8 mouse cellular contexts compared by ENCODE assay signal in genomic region chr16:39052971-39053370, GRCm38 (mm10).
DNase-seq lines count a peak whose midpoint lies in the region; ATAC-seq and TF ChIP-seq lines count a peak whose summit lies in the region.

No protein-coding gene starts in this region.

- intact Hi-C loops in heart, postnatal 10 days (cut with DNase I), result loop anchor here (1.0 kb wide), 1 partner anchor 194 kb away; no protein-coding TSS in a partner anchor

- no peak for ATAC-seq in hindbrain, embryonic 11.5 days (ENCODE audit: low FRiP score)
- ATAC-seq in hindbrain, embryonic 12.5 days (ENCODE audit: low FRiP score), result no peak
- ATAC-seq in midbrain, postnatal 0 days (ENCODE audit: low FRiP score), result no peak

- peak; percentile 88 for DNase-seq in hindbrain, embryonic 11.5 days (ENCODE audit: low spot score)
- DNase-seq in adrenal gland, adult 18-20 months (ENCODE audit: low spot score in 2 of 2), result peak; percentile 64 to 65
- peak; percentile 86 for DNase-seq in embryo, embryonic 10 days (ENCODE audit: low spot score)
- DNase-seq in heart, postnatal 10 days, result peak; percentile 69 to 82
- DNase-seq in left cerebral cortex, adult 11 months (ENCODE audit: low spot score), result peak; percentile 51
- DNase-seq in midbrain, postnatal 0 days (ENCODE audit: low spot score), result peak; percentile 76
- DNase-seq in thymus, postnatal 25 days, result peak; percentile 21

- no peak overlapping the region for H3K4me2 ChIP-seq in hindbrain, embryonic 11.5 days (replicated peaks; ENCODE audit: low read depth, low read length)
- H3K4me2 ChIP-seq in hindbrain, embryonic 12.5 days (replicated peaks), result no peak overlapping the region
- no peak overlapping the region for H3K4me2 ChIP-seq in midbrain, postnatal 0 days (ENCODE audit: low read depth, low read length, poor library complexity, severe bottlenecking)

- no peak overlapping the region for H3K4me3 ChIP-seq in hindbrain, embryonic 11.5 days (ENCODE audit: low read depth, low read length)
- no peak overlapping the region for H3K4me3 ChIP-seq in hindbrain, embryonic 12.5 days
- H3K4me3 ChIP-seq in midbrain, postnatal 0 days (ENCODE audit: low read depth, low read length), result no peak overlapping the region

- no peaks in the 10 kb centered on the region for H3K4me1 ChIP-seq in hindbrain, embryonic 11.5 days (replicated peaks; ENCODE audit: control insufficient read depth, insufficient read depth, low read length)
- no peaks in the 10 kb centered on the region for H3K4me1 ChIP-seq in hindbrain, embryonic 12.5 days
- H3K4me1 ChIP-seq in midbrain, postnatal 0 days (ENCODE audit: insufficient read depth, low read length), result no peaks in the 10 kb centered on the region

- H3K27ac ChIP-seq in hindbrain, embryonic 11.5 days (ENCODE audit: low read depth, low read length), result no peak overlapping the region
- H3K27ac ChIP-seq in hindbrain, embryonic 12.5 days, result no peak overlapping the region
- no peak overlapping the region for H3K27ac ChIP-seq in midbrain, postnatal 0 days (ENCODE audit: low read depth, low read length)

- no peaks in the 10 kb centered on the region for H3K27me3 ChIP-seq in hindbrain, embryonic 11.5 days (ENCODE audit: control insufficient read depth, insufficient read depth, low read length)
- peaks cover 8% of the 10 kb centered on the region for H3K27me3 ChIP-seq in hindbrain, embryonic 12.5 days
- H3K27me3 ChIP-seq in midbrain, postnatal 0 days (ENCODE audit: insufficient read depth, low read length), result no peaks in the 10 kb centered on the region

- TF ChIP-seq CTCF in midbrain, postnatal 0 days (IDR thresholded peaks at IDR 0.05), result peak; percentile 92

- WGBS in hindbrain, embryonic 11.5 days, result 0% methylated on average over 2 of the region's 2 CpGs
- WGBS in hindbrain, embryonic 12.5 days, result 1% methylated on average over 2 of the region's 2 CpGs
- WGBS in midbrain, postnatal 0 days, result 0% methylated on average over 2 of the region's 2 CpGs

- H3K9ac ChIP-seq in hindbrain, embryonic 11.5 days (ENCODE audit: low read depth, low read length), result no peak overlapping the region
- H3K9ac ChIP-seq in hindbrain, embryonic 12.5 days, result no peak overlapping the region
- no peak overlapping the region for H3K9ac ChIP-seq in midbrain, postnatal 0 days (replicated peaks; ENCODE audit: low read length, poor library complexity, severe bottlenecking)

- H3K9me3 ChIP-seq in hindbrain, embryonic 11.5 days (ENCODE audit: control insufficient read depth, low read length), result no peaks in the 10 kb centered on the region
- H3K9me3 ChIP-seq in hindbrain, embryonic 12.5 days (replicated peaks), result no peaks in the 10 kb centered on the region
- no peaks in the 10 kb centered on the region for H3K9me3 ChIP-seq in midbrain, postnatal 0 days (ENCODE audit: low read length)

- H3K36me3 ChIP-seq in hindbrain, embryonic 11.5 days (ENCODE audit: control insufficient read depth, insufficient read depth, low read length), result no peaks in the 10 kb centered on the region
- no peaks in the 10 kb centered on the region for H3K36me3 ChIP-seq in hindbrain, embryonic 12.5 days
- H3K36me3 ChIP-seq in midbrain, postnatal 0 days (ENCODE audit: insufficient read depth, low read length), result no peaks in the 10 kb centered on the region

Comparison
In these comparisons a context has a peak if more than half of its experiments do, and no peak if none do; other contexts are left out.
1. DNase-seq: peak in every context shown above with its lines; median percentile 88 in hindbrain, embryonic 11.5 days; 86 in embryo, embryonic 10 days; 76 in midbrain, postnatal 0 days; 76 in heart, postnatal 10 days; 64 in adrenal gland, adult 18-20 months; 51 in left cerebral cortex, adult 11 months; 21 in thymus, postnatal 25 days.